Mouse (Mus musculus) stomach, postnatal 0 days (tissue): ENCODE measurements at regions not wholly inside any gene's neighbourhood (a gene's known extent, or its start where the extent isn't known, plus 50 kb on each side); places are given as distances from the start of the nearest gene placed in this dataset.

Experiments used
- ATAC-seq: fragments of 200-750 bp; cut with Nextera tagmentation; 2 replicates; pipeline ENCODE4 v1.8.0; 2017; ENCODE audit not compliant: low FRiP score, low TSS enrichment
- DNase-seq: peaks from one replicate; pipeline ENCODE4 v3.0.0-alpha.2; 2016; ENCODE audit warnings: low spot score
- H3K27ac ChIP-seq: fragments of 300-500 bp; sonication (generic); replicated peaks from 2 replicates; pipeline ENCODE4 v1.5.1; 2014; ENCODE audit warnings: mild to moderate bottlenecking, control low read depth
- H3K27me3 ChIP-seq: fragments of 300-500 bp; sonication (generic); 2 replicates; pipeline ENCODE4 v1.6.1; 2014; ENCODE audit warnings: low read length; ENCODE audit not compliant: control insufficient read depth, insufficient read depth
- H3K36me3 ChIP-seq: fragments of 300-500 bp; sonication (generic); 2 replicates; pipeline ENCODE4 v1.6.1; 2014; ENCODE audit warnings: low read length, mixed read lengths; ENCODE audit not compliant: control insufficient read depth, insufficient read depth
- H3K4me1 ChIP-seq: fragments of 300-500 bp; sonication (generic); replicated peaks from 2 replicates; pipeline ENCODE4 v1.6.1; 2014; ENCODE audit warnings: antibody characterized with exemption; ENCODE audit not compliant: control insufficient read depth, insufficient read depth
- H3K4me2 ChIP-seq: fragments of 300-500 bp; sonication (generic); replicated peaks from 2 replicates; pipeline ENCODE4 v1.6.1; 2014; ENCODE audit warnings: low read depth, mild to moderate bottlenecking, control low read depth, moderate library complexity
- H3K4me3 ChIP-seq: fragments of 300-500 bp; sonication (generic); 2 replicates; pipeline ENCODE4 v1.5.1; 2014; ENCODE audit warnings: low read depth, low read length, control low read depth
- H3K9ac ChIP-seq: fragments of 300-500 bp; sonication (generic); 2 replicates; pipeline ENCODE4 v1.6.1; 2014; ENCODE audit warnings: mild to moderate bottlenecking, low read length, control low read depth, mixed read lengths
- H3K9me3 ChIP-seq: fragments of 300-500 bp; sonication (generic); 2 replicates; pipeline ENCODE4 v1.6.1; 2016; ENCODE audit warnings: low read length; ENCODE audit not compliant: control insufficient read depth
- CTCF ChIP-seq: IDR thresholded peaks from 2 replicates; pipeline ENCODE4 v1.5.1; 2016; ENCODE audit warnings: antibody characterized with exemption, low read depth, mild to moderate bottlenecking, moderate library complexity
- EP300 ChIP-seq: optimal IDR thresholded peaks from 2 replicates; pipeline ENCODE3; 2016; ENCODE audit warnings: antibody characterized with exemption
- WGBS: fragments of 180-500 bp; shearing (Covaris S2); extraction: QIAGEN DNeasy Blood & Tissue Kit; methylation state at CpG from one replicate; pipeline ENCODE4 v1.1.7; 2014; 5-methylcytosine and 5-hydroxymethylcytosine counted together

- no peaks in the 10 kb centered on the region for H3K36me3 ChIP-seq
- H3K4me1 ChIP-seq = no peaks in the 10 kb centered on the region
- H3K9me3 ChIP-seq = no peaks in the 10 kb centered on the region
- TF ChIP-seq CTCF = no peak
- TF ChIP-seq EP300 = no peak
- ATAC-seq = no peak
- H3K4me3 ChIP-seq = no peak overlapping the region
- no peak overlapping the region for H3K27ac ChIP-seq
- no peaks in the 10 kb centered on the region for H3K27me3 ChIP-seq
- no peak for DNase-seq
- WGBS = 82% methylated on average over 12 of the region's 12 CpGs
- H3K4me2 ChIP-seq = no peak overlapping the region
- no peak overlapping the region for H3K9ac ChIP-seq
Observed at GRCm38 (mm10) chr9:30283080-30283770, 143.7 kb upstream of the Snx19 start.

- Histone ChIP-seq H3K27ac (no peak overlapping the region), H3K4me3 (no peak overlapping the region), H3K9me3 (no peaks in the 10 kb centered on the region), H3K36me3 (no peaks in the 10 kb centered on the region), H3K9ac (no peak overlapping the region), H3K27me3 (no peaks in the 10 kb centered on the region), H3K4me1 (no peaks in the 10 kb centered on the region), H3K4me2 (no peak overlapping the region)
- ATAC-seq = no peak
- WGBS = 78% methylated on average over 4 of the region's 4 CpGs
- TF ChIP-seq CTCF (no peak), EP300 (no peak)
- no peak for DNase-seq
Observed at GRCm38 (mm10) chr9:30283771-30284148, 143.1 kb upstream of the Snx19 start.

GRCm38 (mm10) chr9:30284562-30285323, 142.2 kb upstream of the Snx19 start:
- H3K4me1 ChIP-seq = no peaks in the 10 kb centered on the region
- TF ChIP-seq EP300 (no peak), CTCF (no peak)
- ATAC-seq (no peak), DNase-seq (no peak)
- H3K27me3 ChIP-seq = no peaks in the 10 kb centered on the region
- H3K4me2 ChIP-seq = no peak overlapping the region
- H3K36me3 ChIP-seq = no peaks in the 10 kb centered on the region
- no peak overlapping the region for H3K4me3 ChIP-seq
- H3K9me3 ChIP-seq = no peaks in the 10 kb centered on the region
- no peak overlapping the region for H3K9ac ChIP-seq
- 32% methylated on average over 16 of the region's 16 CpGs for WGBS
- no peak overlapping the region for H3K27ac ChIP-seq

GRCm38 (mm10) chr9:30285324-30285599, 141.6 kb upstream of the Snx19 start:
- Histone ChIP-seq H3K27ac (no peak overlapping the region), H3K9me3 (no peaks in the 10 kb centered on the region), H3K4me1 (no peaks in the 10 kb centered on the region), H3K9ac (no peak overlapping the region), H3K4me3 (no peak overlapping the region), H3K4me2 (no peak overlapping the region), H3K36me3 (no peaks in the 10 kb centered on the region), H3K27me3 (no peaks in the 10 kb centered on the region)
- DNase-seq (no peak), ATAC-seq (no peak)
- TF ChIP-seq EP300 = no peak
- TF ChIP-seq CTCF = no peak
- 45% methylated on average over 2 of the region's 2 CpGs for WGBS

GRCm38 (mm10) chr9:30299844-30300243, 127.1 kb upstream of the Snx19 start:
- no peak overlapping the region for H3K4me3 ChIP-seq
- no peak overlapping the region for H3K27ac ChIP-seq
- DNase-seq (peak; percentile 51), ATAC-seq (no peak)
- H3K4me1 ChIP-seq = no peaks in the 10 kb centered on the region
- 14% methylated on average over 4 of the region's 4 CpGs for WGBS
- H3K36me3 ChIP-seq = no peaks in the 10 kb centered on the region
- no peak overlapping the region for H3K9ac ChIP-seq
- no peaks in the 10 kb centered on the region for H3K27me3 ChIP-seq
- H3K4me2 ChIP-seq = no peak overlapping the region
- peak; percentile 66 for TF ChIP-seq CTCF
- TF ChIP-seq EP300 = no peak
- no peaks in the 10 kb centered on the region for H3K9me3 ChIP-seq

- H3K9me3 ChIP-seq = no peaks in the 10 kb centered on the region
- 26% methylated on average over 2 of the region's 2 CpGs for WGBS
- H3K9ac ChIP-seq = no peak overlapping the region
- TF ChIP-seq CTCF (no peak), EP300 (no peak)
- no peak for ATAC-seq
- no peaks in the 10 kb centered on the region for H3K27me3 ChIP-seq
- no peaks in the 10 kb centered on the region for H3K36me3 ChIP-seq
- H3K4me3 ChIP-seq = no peak overlapping the region
- no peak overlapping the region for H3K4me2 ChIP-seq
- no peak for DNase-seq
- H3K4me1 ChIP-seq = no peaks in the 10 kb centered on the region
- H3K27ac ChIP-seq = no peak overlapping the region
Observed at GRCm38 (mm10) chr9:30308281-30308680, 118.6 kb upstream of the Snx19 start.
